Mouse (Mus musculus) gastrocnemius, postnatal 10 days (tissue): ENCODE data around the gene Spast. TPM values are rescaled to one million over a fixed set of nuclear protein-coding genes. Genes with fewer than 3 reads are reported as not detected.
"Not testable (repeated sequence)": the region's sequence is repeated elsewhere in the genome, so short reads cannot be mapped to it uniquely, and the experiment has no call there.

Source experiments
- DNase-seq: peaks from one replicate; pipeline ENCODE4 v3.0.0; 2021; ENCODE audit warnings: mixed read lengths
- long read RNA-seq, 2 experiments: library from polyadenylated mRNA; stranded (forward); transcript quantifications; one replicate each; pipeline ENCODE4 v2.0.0; 2021
- total RNA-seq, 2 experiments: library from RNA; stranded (reverse); gene quantifications; 2 replicates each; pipeline ENCODE4 v1.2.3; 2021

Spast gene
- 10 to 100 TPM; 48.9 to 51.6 TPM for total RNA-seq
- long read RNA-seq, experiment 1, full-length matches to known transcripts, result 61 of 92 reads
- long read RNA-seq, experiment 1, partial matches to known transcripts, result 1 of 92 reads
- long read RNA-seq, experiment 1, other reads (novel, unspliced or antisense), result 30 of 92 reads
- long read RNA-seq, experiment 2, full-length matches to known transcripts, result 66 of 99 reads
- long read RNA-seq, experiment 2, partial matches to known transcripts, result 4 of 99 reads
- long read RNA-seq, experiment 2, other reads (novel, unspliced or antisense), result 29 of 99 reads

DNA sequence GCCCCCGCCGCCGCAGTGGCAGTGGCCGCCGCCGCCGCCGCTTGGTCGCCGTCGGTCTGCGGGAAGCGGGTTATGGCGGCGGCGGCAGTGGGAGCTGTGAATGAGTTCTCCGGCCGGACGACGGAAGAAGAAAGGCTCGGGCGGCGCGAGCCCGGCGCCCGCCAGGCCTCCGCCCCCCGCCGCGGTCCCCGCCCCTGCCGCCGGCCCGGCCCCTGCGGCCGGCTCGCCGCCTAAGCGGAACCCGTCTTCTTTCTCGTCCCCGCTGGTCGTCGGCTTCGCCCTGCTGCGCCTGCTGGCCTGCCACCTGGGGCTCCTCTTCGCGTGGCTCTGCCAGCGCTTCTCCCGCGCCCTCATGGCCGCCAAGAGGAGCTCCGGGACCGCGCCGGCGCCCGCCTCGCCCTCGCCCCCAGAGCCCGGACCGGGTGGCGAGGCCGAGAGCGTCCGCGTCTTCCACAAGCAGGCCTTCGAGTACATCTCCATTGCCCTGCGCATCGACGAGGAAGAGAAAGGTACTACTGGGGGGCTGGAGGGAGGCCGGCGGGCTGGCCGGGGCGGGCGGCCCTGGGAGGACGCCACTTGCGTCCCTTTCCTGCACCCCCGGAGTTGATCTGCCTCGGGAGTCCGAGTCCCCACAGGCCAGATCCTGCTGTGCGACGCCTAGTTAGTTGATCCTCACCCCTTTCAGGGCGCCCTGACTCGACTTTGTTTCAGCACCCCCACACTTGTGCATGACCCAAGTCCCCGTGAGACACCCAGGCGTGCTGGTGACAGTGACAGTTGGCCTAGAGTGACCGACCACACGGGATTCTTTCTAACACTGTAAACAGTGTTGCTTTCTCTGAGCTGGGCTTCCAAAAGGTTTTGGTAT is at the start of gene Spast:
TSS of gene Spast (plus strand) at position 51 of the 868 bp plus-strand sequence.
- peak; percentile 81 for DNase-seq

- DNase-seq, result no peak
These were observed 48.6 kb upstream of the Spast start for GRCm38 (mm10) chr17:74290198-74290597.

- no peak for DNase-seq
These were observed 47.9 kb upstream of the Spast start for GRCm38 (mm10) chr17:74290869-74291268.

GRCm38 (mm10) chr17:74291640-74292361 is 47.0 kb upstream of the Spast start:
- no peak for DNase-seq

GRCm38 (mm10) chr17:74293687-74294425 is 44.9 kb upstream of the Spast start:
- peak; percentile 27 for DNase-seq

GRCm38 (mm10) chr17:74294426-74295025 is 44.3 kb upstream of the Spast start:
- peak; percentile 81 for DNase-seq

DNA sequence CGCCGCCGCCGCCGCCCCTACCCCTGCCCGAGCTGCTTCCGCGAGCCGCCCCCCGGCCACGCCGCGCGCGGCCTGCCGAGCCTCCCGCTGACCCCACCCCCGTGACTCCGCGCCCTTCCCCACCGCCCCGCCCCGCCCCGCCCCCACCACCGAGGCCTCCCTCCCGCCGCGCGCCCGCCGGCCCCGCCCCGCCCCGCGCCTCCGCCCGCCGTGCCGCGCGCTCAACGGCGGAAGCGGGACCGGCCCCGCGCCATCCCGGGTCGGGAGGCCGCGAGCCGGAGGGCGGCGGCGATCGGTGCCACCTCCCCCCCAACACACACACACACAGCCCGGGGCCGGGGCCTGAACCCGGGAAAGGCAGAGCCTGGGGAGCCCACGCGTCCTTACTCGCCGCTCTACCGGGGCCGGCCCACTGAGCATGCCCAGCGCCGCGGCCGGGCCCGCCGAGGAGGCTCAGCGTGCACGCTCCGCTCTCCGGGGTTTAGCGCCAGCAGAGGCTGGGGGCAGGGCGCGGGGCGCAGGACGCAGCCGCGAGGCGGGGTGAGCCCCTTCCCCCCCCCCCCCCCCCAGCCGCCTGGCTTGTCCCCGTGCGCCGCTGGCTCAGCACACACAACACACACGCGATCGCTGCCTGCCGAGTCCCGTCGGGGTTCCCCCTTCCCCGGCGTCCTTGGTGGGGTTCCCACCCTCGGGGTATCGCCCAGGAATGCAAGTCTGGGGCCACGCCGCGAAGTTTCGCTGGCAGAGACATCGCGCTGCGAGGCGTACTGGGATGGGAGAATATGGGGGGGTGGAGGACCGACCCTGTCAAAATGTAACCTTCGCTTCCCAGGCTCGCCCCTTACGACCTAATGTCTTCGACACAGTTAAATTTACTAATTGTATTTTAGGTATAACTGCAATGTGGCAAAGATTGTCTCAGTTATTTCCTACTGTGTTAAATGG is 43.5 kb upstream of the Spast start, which contains the start of gene Memo1:
TSS of gene Memo1 (minus strand) at position 496 of the 945 bp plus-strand sequence.
- peak; percentile 86 for DNase-seq

DNA sequence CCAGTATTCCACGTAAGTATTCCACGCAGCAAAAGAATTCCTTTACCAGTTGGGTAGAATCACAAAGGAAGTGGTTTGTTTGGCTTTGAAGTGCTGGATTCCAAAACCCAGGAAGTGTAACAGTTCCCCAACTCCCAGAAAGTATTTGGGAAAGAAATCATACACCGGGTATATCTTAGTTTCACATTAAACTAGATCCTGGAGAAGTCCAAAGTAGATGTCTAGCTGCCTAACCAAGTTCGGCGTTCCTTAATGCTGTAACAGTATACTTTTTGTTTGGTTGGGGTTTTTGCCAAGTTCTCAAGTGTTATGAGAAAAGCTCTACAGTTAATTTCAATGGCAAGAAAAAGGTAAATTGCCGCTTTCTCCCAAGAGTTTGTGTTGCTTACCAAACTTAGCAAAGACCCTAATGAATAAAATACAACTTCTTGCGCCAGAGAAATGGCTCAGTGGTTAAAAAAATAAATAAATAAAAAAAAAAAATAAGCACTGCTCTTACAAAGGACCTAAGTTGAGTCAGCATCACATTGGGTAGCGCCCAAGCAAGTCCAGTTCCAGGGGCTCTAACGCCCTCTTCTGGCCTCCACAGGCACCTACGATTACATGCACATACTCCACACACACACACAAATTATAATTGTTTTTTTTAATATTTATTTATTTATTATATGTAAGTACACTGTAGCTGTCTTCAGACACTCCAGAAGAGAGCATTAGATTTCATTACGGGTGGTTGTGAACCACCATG is 42.5 kb upstream of the Spast start:
- DNase-seq, result peak; percentile 21

- DNase-seq, result not testable (repeated sequence)
These were observed 41.8 kb upstream of the Spast start for GRCm38 (mm10) chr17:74296991-74297390.

- no peak for DNase-seq
These were observed 38.7 kb upstream of the Spast start for GRCm38 (mm10) chr17:74300089-74300488.

DNA sequence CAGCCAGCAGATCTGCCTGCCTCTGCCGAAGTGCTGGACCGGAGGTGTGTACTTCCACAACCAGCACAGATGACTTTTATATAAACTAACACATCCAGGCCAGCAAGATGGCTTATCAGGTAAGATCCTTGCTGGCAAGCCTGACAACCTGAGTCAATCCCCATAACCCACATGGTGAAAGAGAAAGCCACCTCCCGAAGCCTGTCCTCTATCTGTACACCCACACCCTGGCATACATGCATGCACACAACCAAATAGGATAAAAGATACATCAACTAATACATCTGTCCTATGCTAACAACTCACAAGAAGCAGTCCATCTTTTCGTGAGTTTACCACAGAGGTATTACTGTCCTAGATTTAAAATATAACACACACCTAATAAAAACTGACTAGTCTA is 34.7 kb upstream of the Spast start:
- no peak for DNase-seq

DNA sequence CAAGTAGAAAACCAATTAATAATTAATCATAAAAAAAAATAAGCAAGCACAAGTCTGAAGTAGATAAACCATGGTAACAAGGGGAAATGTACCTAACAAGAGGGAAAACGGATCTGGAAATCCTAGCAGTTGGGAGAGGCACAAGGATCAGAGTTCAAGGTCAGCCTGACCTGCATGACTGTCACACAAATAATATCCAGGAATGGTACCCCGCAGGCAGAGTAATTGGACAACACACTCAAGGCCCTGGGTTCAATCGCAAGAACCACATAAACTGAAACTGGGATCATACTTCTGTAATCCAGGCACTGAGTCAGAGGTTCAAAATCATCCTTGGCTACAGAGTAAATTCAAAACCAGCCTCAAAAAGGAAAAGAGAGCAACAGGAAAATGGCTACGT is 33.2 kb upstream of the Spast start:
- no peak for DNase-seq

DNA sequence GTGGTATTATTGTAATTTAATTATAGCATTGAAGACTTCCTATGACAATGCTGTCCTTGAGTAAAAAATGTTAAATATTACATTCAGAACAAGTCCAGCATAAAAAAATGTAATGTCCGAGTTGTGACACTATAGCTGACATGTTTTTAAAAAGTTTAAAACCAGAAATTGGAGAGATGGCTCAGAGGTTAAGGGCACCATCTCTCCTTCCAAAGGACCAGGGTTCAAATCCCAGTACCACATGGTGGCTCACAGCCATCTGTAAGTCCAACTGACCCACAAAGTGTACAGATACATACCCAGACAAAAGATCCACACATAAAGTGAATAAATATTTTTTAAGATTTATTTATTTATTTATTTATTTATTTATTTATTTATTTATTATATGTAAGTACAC is 32.8 kb upstream of the Spast start:
- no peak for DNase-seq

- DNase-seq, result no peak
These were observed 23.1 kb upstream of the Spast start for GRCm38 (mm10) chr17:74315445-74316308.

DNA sequence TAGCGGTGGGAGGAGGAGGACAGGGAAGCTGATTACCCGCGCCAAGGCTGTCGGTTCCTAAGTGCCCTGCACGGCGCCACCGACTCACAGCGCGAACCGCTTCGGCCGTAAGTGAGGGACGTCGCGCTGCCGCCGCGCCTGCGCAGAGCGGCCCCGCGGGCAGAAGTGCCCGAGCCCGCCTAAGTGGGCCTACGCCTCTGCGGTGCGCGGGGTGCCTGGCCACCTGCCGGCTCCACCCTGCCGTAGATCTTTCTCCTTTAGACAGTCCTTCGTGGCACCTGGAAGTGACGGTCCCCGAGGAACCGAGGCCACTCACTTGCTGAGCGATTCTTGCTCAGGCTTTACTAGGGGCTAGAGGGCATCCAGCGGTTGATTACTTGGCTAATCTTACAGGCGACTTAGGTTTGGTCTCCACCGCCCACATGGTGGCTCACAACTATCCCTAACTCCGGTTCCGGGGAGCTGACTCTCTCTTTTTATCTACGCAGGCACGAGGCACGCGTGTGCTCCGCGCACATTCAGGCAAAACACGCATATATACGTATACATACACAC is 22.4 kb upstream of the Spast start:
- peak; percentile 86 for DNase-seq

- DNase-seq, result no peak
These were observed 20.1 kb upstream of the Spast start for GRCm38 (mm10) chr17:74318721-74319120.

DNA sequence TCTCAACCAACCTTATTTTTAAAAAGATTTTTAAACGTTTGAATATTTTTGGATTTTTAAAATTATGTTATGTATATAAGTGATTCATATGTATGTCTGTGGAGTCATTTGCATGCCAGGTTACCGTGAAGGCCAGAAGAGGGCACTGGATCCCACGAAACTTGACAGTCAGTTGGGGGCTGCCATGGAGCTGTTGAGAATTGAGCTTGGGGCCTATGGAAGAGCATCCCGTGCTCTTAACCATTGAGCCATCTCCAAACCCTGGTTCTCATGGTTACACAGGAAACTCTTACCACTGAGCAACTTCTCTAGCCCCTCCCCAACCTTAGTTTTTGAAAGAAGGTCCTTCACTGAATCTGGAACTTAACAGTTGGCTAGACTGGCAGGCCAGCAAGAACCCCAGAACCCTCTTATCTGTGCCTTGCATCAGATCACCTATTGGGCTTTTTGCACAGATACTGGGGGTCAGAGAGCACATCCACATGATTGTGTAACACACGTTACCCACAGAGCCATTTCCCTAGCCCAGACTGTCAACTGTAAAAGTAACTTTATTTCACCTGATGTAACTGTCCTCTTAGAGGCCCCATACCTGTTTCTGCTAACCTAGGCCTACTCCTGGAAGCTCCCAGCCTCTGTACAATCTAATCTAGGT is 16.3 kb upstream of the Spast start:
- DNase-seq, result no peak

DNA sequence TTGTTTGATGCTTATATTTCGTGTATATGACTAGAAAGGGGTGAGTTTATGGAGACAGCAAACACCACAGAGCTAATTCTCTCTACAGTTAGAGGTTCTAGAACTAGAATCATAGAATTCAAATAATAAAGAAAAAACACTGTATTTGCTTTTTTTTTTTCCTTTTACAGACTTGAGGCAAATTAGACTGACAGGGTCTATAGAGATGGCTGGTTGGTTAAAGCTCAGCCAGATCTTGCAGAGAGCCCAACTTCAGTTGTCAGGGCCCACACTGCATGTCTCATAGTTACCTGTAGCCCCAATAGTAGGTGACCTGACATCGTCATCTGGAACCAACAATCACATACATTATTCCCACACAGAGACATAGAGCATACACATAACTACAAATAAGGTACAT is 14.9 kb upstream of the Spast start, which contains the start of gene Dpy30:
TSS of gene Dpy30 (minus strand) at position 101 of the 400 bp plus-strand sequence.
- no peak for DNase-seq
